Mouse (Mus musculus) hindbrain, embryonic 13.5 days (tissue): ENCODE results near the gene Vmn2r19. TPM values are rescaled to one million over a fixed set of nuclear protein-coding genes. Genes with fewer than 3 reads are reported as not detected.

Source experiments
- ATAC-seq: fragments of 200-750 bp; cut with Nextera tagmentation; 2 replicates; pipeline ENCODE4 v1.8.0; 2017; ENCODE audit warnings: moderate TSS enrichment; ENCODE audit not compliant: low FRiP score
- H3K27ac ChIP-seq: fragments of 300-500 bp; sonication (generic); 2 replicates; pipeline ENCODE4 v1.5.1; 2015; ENCODE audit warnings: inconsistent platforms, mild to moderate bottlenecking, moderate library complexity
- H3K27me3 ChIP-seq: fragments of 300-500 bp; sonication (generic); 2 replicates; pipeline ENCODE4 v1.6.1; 2015; ENCODE audit warnings: mild to moderate bottlenecking, inconsistent platforms
- H3K36me3 ChIP-seq: fragments of 300-500 bp; sonication (generic); 2 replicates; pipeline ENCODE4 v1.6.1; 2015; ENCODE audit warnings: mild to moderate bottlenecking, inconsistent platforms
- H3K4me1 ChIP-seq: fragments of 300-500 bp; sonication (generic); replicated peaks from 2 replicates; pipeline ENCODE4 v1.6.1; 2015; ENCODE audit warnings: inconsistent platforms
- H3K4me2 ChIP-seq: fragments of 300-500 bp; sonication (generic); 2 replicates; pipeline ENCODE4 v1.6.1; 2015; ENCODE audit warnings: inconsistent platforms, mild to moderate bottlenecking, moderate library complexity
- H3K4me3 ChIP-seq: fragments of 300-500 bp; sonication (generic); 2 replicates; pipeline ENCODE4 v1.5.1; 2015; ENCODE audit warnings: mild to moderate bottlenecking, inconsistent platforms
- H3K9ac ChIP-seq: fragments of 300-500 bp; sonication (generic); 2 replicates; pipeline ENCODE4 v1.6.1; 2015; ENCODE audit warnings: mild to moderate bottlenecking, inconsistent platforms
- H3K9me3 ChIP-seq: fragments of 300-500 bp; sonication (generic); 2 replicates; pipeline ENCODE4 v1.6.1; 2016; ENCODE audit warnings: inconsistent platforms
- WGBS: fragments of 180-500 bp; shearing (Covaris S2); methylation state at CpG from one replicate; pipeline ENCODE4 v1.1.7; 2015; 5-methylcytosine and 5-hydroxymethylcytosine counted together
- polyA plus RNA-seq: library from polyadenylated mRNA; unstranded; fragments of >200 nt; fragmentation: Nextera tagmentation; extraction: Ambion mirVana; gene quantifications from 2 replicates; pipeline ENCODE4 v1.2.1, GENCODE M21; 2015

Gene Vmn2r19
- not detected in 2 replicates for polyA plus RNA-seq

DNA sequence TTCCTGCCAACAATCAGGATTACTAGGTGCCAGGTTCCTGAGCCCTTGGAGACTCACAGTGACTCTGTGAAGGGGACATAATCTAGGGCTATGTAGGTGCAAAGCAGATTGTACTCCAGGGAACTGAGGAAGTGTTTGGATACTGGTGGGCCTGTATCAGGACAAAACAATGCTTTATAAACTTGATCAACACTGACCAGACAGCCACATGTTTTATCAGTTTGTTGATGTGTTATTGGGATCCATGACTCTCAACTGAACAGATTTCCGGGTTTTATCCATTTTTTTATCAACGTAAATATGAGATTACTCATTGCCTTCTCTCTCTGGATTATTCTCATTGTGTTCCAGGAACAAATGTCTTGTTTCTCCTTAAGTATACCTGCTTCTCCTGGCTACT, at the start of gene Vmn2r19:
TSS of gene Vmn2r19 (plus strand) at position 301 of the 400 bp plus-strand sequence.
- Histone ChIP-seq H3K36me3 (no peaks in the 10 kb centered on the region), H3K4me1 (no peaks in the 10 kb centered on the region), H3K27ac (no peak within 1 kb of the TSS), H3K27me3 (no peaks in the 10 kb centered on the region), H3K9ac (no peak within 1 kb of the TSS), H3K4me3 (no peak within 1 kb of the TSS), H3K4me2 (no peak within 1 kb of the TSS), H3K9me3 (no peaks in the 10 kb centered on the region)
- ATAC-seq = no peak
- WGBS = 84% methylated on average over 2 of the region's 2 CpGs

DNA sequence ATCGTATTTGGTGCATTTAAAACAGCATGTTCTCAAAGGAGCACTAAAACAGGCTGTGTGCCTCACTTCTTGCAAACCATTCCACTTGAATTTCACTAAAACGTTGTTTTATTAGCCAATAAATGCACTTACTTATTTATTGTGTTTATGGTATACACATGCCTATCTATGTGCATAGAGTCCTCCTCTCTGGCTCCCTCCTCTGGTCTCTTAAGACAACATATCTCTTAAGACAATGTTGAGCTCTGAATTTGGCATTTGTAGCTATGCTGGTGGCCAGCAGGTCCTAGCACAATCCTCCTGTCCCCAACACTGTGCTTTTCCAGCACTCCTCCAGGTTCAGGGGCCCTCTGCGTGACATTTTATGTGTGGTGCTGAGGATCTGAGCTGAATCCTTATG, 49.2 kb upstream of the Vmn2r19 start:
- ATAC-seq = no peak
- Histone ChIP-seq H3K4me1 (no peaks in the 10 kb centered on the region), H3K9me3 (no peaks in the 10 kb centered on the region), H3K27me3 (no peaks in the 10 kb centered on the region), H3K36me3 (no peaks in the 10 kb centered on the region), H3K27ac (no peak overlapping the region), H3K4me2 (no peak overlapping the region), H3K4me3 (no peak overlapping the region), H3K9ac (no peak overlapping the region)
- 82% methylated on average over 3 of the region's 3 CpGs for WGBS

DNA sequence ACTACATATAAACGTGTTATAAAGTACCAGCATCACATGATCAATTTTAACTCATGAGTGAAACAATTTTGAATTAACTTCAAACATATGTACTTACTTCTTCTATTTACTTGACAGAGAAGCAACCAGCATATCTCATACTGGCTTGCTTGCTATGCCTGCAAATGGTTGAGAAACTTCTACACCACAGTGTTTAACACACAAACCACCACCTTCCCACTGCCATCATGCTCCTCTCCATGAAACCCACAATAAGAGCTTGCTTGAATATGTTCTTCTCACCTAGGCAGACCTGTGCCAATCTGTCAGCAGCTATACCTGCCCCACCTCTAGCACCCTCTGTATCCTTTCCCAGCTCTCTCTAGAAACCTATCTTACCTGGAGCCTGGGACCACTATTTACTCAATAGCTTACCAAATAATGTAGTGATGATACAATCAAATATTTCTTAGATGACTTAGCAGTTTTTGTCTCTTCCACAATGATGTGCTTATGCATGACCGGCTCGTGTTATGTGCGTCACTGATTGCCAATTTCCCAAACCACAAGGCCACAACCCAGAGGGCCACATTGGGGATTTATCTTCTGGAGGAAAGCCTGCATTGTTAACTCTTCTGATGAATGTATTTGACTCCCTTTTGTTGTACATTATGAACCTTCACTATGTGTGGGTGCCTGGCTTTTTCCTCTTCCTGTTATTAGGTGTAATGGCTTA, 48.1 kb upstream of the Vmn2r19 start:
- H3K9me3 ChIP-seq = no peaks in the 10 kb centered on the region
- no peak for ATAC-seq
- no peaks in the 10 kb centered on the region for H3K36me3 ChIP-seq
- H3K27me3 ChIP-seq = no peaks in the 10 kb centered on the region
- H3K9ac ChIP-seq = no peak overlapping the region
- no peaks in the 10 kb centered on the region for H3K4me1 ChIP-seq
- no peak overlapping the region for H3K4me3 ChIP-seq
- H3K4me2 ChIP-seq = no peak overlapping the region
- no peak overlapping the region for H3K27ac ChIP-seq
- WGBS = 85% methylated on average over 4 of the region's 4 CpGs

DNA sequence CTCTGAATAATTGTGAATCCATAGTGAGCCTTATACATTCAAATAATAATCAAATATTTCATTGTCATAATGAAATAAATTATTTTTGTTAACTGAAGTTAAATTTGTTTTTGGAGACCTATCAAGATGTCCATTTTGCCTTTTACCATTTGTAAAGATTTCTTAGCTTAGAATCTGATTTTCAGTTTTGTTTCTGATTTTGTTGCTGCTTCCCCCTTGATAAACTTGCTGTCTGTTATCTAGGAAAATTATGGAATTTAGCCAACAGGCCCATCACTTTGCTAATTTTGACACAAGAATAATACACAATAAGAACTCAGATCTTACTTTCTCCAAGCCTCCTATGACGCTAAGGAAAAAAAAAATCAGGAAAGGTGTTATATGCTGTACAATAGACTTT, 47.3 kb upstream of the Vmn2r19 start:
- ATAC-seq = no peak
- no peak overlapping the region for H3K27ac ChIP-seq
- H3K4me3 ChIP-seq = no peak overlapping the region
- no peak overlapping the region for H3K9ac ChIP-seq
- H3K4me2 ChIP-seq = no peak overlapping the region
- H3K4me1 ChIP-seq = no peaks in the 10 kb centered on the region
- WGBS = 88% methylated on average over 1 of the region's 1 CpGs
- H3K27me3 ChIP-seq = no peaks in the 10 kb centered on the region
- no peaks in the 10 kb centered on the region for H3K36me3 ChIP-seq
- no peaks in the 10 kb centered on the region for H3K9me3 ChIP-seq

DNA sequence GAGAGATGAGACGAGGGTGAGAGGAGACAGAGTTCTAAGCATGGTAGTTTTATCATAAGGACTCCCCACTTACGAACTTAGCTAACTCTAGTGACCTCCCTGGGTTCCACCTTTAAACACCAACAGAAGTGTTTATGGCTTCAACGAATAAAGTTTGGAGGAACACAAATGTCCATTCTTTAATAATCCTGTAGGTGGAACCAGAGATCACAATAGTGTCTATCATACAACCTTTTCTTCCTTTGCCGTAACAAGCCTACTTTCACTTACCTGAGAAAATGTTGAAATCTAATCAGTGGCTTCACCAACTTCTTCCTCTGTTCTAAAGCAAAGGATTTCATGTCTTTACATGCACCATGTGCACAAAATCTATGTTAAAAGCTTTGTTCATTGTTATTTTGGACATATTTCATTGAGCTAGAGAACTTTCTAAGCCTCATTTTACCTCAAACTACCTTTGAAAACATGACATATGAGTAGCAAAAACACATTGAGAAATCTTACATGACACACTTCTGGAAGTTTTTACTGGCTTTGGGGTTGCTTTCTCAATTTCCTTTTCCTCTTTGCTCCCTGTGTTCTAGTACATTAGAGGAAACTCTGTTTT, 46.5 kb upstream of the Vmn2r19 start, which contains the start of gene Clec4d:
TSS of gene Clec4d (plus strand) at position 557 of the 607 bp plus-strand sequence.
- no peak within 1 kb of the TSS for H3K4me2 ChIP-seq
- no peaks in the 10 kb centered on the region for H3K36me3 ChIP-seq
- no peaks in the 10 kb centered on the region for H3K27me3 ChIP-seq
- no peaks in the 10 kb centered on the region for H3K9me3 ChIP-seq
- H3K27ac ChIP-seq = no peak within 1 kb of the TSS
- ATAC-seq = no peak
- 78% methylated on average over 4 of the region's 4 CpGs for WGBS
- H3K9ac ChIP-seq = no peak within 1 kb of the TSS
- H3K4me3 ChIP-seq = no peak within 1 kb of the TSS
- no peaks in the 10 kb centered on the region for H3K4me1 ChIP-seq

DNA sequence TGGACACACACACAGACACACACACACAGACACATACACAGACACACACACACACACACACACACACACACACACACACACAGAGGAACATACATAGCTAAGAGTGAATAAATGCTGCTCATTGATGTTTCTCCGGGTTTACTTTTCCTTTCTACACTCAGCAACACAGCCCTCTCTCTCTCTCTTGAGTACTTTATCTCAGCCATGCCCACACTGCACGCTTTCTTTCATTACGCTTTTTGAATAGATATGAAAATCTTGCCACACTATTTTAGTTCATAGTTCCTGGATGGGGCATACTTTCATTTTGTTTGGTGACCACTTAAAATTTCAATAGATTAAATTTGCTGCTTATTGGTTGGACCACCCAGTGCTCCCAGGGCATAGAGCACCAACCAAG, 43.9 kb upstream of the Vmn2r19 start:
- H3K9me3 ChIP-seq = no peaks in the 10 kb centered on the region
- H3K4me2 ChIP-seq = no peak overlapping the region
- no peak overlapping the region for H3K27ac ChIP-seq
- no peaks in the 10 kb centered on the region for H3K4me1 ChIP-seq
- WGBS = 93% methylated on average over 3 of the region's 3 CpGs
- no peaks in the 10 kb centered on the region for H3K27me3 ChIP-seq
- H3K4me3 ChIP-seq = no peak overlapping the region
- H3K36me3 ChIP-seq = no peaks in the 10 kb centered on the region
- H3K9ac ChIP-seq = no peak overlapping the region
- ATAC-seq = no peak

DNA sequence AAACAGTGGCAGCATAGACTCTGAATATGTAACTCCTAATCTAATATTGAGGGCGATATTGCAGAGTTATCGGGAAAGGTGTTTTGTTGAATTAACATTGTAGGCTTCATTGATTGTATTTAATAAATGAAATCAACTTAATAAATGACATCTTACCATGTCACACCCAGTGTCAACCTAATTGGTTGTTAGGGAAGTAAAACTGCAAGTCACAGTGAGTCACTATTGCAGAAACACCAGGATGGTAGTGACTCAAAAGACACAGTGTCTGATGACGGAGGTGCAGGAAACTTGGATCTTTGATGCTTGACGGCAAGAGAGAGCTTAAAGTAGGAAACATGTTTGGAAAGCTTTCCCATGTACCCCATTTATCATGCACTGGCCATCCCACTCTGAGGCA, 42.3 kb upstream of the Vmn2r19 start:
- H3K27me3 ChIP-seq = no peaks in the 10 kb centered on the region
- H3K4me1 ChIP-seq = no peaks in the 10 kb centered on the region
- no peak overlapping the region for H3K9ac ChIP-seq
- no peak overlapping the region for H3K4me2 ChIP-seq
- 89% methylated on average over 4 of the region's 4 CpGs for WGBS
- no peaks in the 10 kb centered on the region for H3K36me3 ChIP-seq
- H3K27ac ChIP-seq = no peak overlapping the region
- no peak for ATAC-seq
- no peak overlapping the region for H3K4me3 ChIP-seq
- H3K9me3 ChIP-seq = peaks cover 5% of the 10 kb centered on the region; the same call in 1 of the 2 replicates

DNA sequence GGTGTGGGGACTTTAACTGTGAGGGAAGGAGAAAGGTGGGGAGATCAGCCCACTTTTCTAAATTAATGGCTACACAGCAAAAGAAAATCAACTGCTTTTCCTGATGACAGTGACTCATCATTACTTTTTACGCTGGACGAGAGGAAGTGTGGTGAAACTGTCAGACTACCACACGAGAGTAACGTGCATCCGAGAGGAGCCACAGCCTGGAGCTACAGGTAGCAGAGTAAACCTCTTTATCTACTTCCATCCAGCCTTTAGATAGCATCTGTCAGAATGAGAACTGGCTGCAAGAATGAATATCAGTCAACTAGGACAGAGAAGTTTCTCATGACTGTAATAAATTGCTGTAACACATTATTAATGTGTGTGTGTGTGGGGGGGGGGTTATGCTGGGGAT, 41.2 kb upstream of the Vmn2r19 start:
- H3K27ac ChIP-seq = no peak overlapping the region
- H3K4me1 ChIP-seq = no peaks in the 10 kb centered on the region
- no peaks in the 10 kb centered on the region for H3K27me3 ChIP-seq
- WGBS = 87% methylated on average over 5 of the region's 5 CpGs
- no peak for ATAC-seq
- no peak overlapping the region for H3K4me2 ChIP-seq
- no peaks in the 10 kb centered on the region for H3K36me3 ChIP-seq
- H3K9ac ChIP-seq = no peak overlapping the region
- H3K4me3 ChIP-seq = no peak overlapping the region
- peaks cover 5% of the 10 kb centered on the region; the same call in 1 of the 2 replicates for H3K9me3 ChIP-seq

DNA sequence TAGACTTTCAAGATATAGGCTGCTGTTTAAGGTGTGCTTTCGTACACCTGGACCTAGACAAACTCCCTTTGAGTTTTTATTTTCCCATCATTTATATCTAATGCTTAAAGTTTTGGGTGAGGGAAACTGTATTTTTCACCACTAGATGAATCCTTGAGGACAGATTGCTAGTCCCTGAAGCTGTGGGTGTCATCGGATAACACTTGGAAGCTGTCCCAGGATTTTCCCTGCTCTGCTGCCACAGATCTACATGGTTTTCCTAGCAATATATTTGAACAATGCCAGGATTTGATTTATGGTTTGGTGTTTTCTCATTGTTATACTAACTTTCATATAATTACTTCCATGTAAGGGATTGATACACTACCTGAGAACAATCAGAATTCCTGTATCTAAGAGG, 28.7 kb upstream of the Vmn2r19 start:
- Histone ChIP-seq H3K36me3 (no peaks in the 10 kb centered on the region), H3K4me3 (no peak overlapping the region), H3K9me3 (no peaks in the 10 kb centered on the region), H3K27ac (no peak overlapping the region), H3K4me1 (no peaks in the 10 kb centered on the region), H3K9ac (no peak overlapping the region), H3K4me2 (no peak overlapping the region), H3K27me3 (no peaks in the 10 kb centered on the region)
- no peak for ATAC-seq
- 92% methylated on average over 2 of the region's 2 CpGs for WGBS

DNA sequence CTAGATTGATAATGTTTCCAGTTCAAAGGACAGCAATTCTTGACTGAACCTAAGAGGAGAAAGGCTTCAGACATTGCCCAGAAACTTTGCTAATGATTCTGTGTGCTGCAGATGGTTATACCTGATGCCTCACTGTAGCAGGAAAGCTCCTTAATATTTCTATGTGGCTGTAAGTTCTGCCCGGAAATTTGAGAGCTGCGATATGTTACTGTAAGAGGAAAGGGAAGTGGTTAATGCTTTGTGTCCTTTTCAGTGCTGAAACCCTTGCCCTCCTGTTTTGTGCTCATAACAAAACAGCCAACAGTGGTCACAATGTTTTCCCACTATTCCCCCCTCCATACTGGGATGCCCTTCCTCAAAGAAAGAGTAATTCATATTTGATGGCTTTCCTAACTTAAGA, 21.8 kb upstream of the Vmn2r19 start:
- Histone ChIP-seq H3K4me2 (no peak overlapping the region), H3K27me3 (no peaks in the 10 kb centered on the region), H3K9ac (no peak overlapping the region), H3K27ac (no peak overlapping the region), H3K4me1 (no peaks in the 10 kb centered on the region), H3K9me3 (no peaks in the 10 kb centered on the region), H3K36me3 (no peaks in the 10 kb centered on the region), H3K4me3 (no peak overlapping the region)
- no peak for ATAC-seq
- WGBS = 91% methylated on average over 2 of the region's 2 CpGs

DNA sequence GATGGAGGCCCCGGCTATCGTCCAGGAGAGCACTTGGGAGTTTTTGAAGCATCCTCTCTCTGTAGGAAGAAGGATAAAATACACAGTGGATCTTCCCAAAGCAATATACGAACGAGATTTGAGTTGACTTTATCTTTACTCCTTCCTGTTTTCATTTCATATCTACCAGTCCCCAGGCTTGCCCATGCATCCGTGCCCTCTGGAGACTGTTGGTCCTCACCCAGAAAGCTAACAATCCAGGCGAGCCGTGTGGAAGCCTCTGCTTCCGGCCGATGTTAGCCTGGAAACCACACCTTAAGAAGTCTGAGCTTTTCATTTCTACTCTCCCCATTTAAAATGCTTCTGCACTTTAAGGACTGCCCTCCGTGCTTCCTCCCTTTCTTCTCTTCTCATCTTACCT, 19.2 kb upstream of the Vmn2r19 start:
- no peaks in the 10 kb centered on the region for H3K4me1 ChIP-seq
- no peaks in the 10 kb centered on the region for H3K36me3 ChIP-seq
- no peak overlapping the region for H3K4me3 ChIP-seq
- 91% methylated on average over 10 of the region's 10 CpGs for WGBS
- no peak overlapping the region for H3K4me2 ChIP-seq
- H3K9ac ChIP-seq = no peak overlapping the region
- no peak for ATAC-seq
- H3K27me3 ChIP-seq = no peaks in the 10 kb centered on the region
- no peak overlapping the region for H3K27ac ChIP-seq
- H3K9me3 ChIP-seq = no peaks in the 10 kb centered on the region

DNA sequence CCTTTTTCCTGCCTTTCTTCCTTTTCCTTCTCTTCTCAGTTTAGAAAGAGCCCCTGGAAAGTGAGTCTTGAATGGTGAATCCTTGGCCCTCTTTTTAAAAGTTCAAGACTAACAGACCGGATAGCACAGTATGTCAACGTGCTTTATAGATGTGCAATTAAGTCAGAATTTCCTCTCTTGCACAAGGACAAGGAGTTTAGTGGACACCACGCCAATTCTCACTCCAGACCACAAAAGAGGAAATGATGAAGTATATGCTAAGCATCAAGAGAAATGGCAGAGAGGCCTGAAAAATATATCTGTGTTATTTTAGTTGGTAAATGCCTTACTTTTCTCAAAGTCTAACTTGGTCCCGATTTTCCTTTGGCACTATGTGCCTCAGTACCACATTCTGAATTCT, 18.4 kb upstream of the Vmn2r19 start, which contains the start of gene Clec4e:
TSS of gene Clec4e (minus strand) at position 118 of the 400 bp plus-strand sequence.
- no peak within 1 kb of the TSS for H3K4me3 ChIP-seq
- H3K27me3 ChIP-seq = no peaks in the 10 kb centered on the region
- ATAC-seq = no peak
- 79% methylated on average over 4 of the region's 4 CpGs for WGBS
- H3K36me3 ChIP-seq = no peaks in the 10 kb centered on the region
- H3K4me1 ChIP-seq = no peaks in the 10 kb centered on the region
- H3K4me2 ChIP-seq = no peak within 1 kb of the TSS
- H3K27ac ChIP-seq = no peak within 1 kb of the TSS
- H3K9me3 ChIP-seq = no peaks in the 10 kb centered on the region
- H3K9ac ChIP-seq = no peak within 1 kb of the TSS
